Mouse (Mus musculus): Measurements from ENCODE around the gene 1700007K13Rik.

Gene 1700007K13Rik

GRCm38 (mm10) chr2:28414757-28415137 is 51.4 kb downstream of the 1700007K13Rik start:
- DNase-seq (ENCODE audit: low spot score) = no peak

- DNase-seq (ENCODE audit: low spot score) = no peak
These were observed 51.9 kb downstream of the 1700007K13Rik start for GRCm38 (mm10) chr2:28414116-28414756.

GRCm38 (mm10) chr2:28412936-28413335 is 53.2 kb downstream of the 1700007K13Rik start:
- no peak for DNase-seq (ENCODE audit: low spot score)
